In the genomic region with DNA sequence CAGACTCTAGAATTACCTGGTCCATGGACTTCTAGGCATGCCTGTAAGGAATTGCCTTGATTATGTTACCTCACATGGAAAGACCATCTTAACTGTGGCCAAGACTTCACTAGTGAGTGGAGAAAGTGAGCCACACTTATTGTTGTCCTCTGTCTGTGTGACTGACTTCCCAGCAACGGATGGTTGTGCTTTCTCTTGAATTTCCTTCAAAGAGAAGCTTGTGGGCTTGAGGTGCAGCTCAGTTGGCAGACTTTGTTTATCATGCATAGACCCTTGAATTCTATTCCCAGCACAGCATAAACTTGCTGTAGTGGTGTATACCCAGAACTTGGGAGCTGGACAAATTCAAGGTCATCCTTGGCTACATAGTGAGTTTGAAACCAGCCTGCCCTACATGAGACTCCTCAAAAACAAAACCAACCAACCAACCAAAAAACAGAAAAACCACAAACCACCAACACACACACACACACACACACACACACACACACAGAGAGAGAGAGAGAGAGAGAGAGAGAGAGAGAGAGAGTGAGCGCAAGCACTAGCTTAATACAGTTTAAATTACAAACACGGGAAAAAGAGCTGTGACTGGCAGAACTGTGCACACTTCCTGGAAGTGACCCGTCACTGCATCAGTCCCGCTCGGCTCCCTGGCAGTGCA, we compare ENCODE assay signal across 17 mouse cellular contexts. TPM values are rescaled to one million over a fixed set of nuclear protein-coding genes. Genes with fewer than 3 reads are reported as not detected.
A peak's percentile ranks its signal among the peaks of the same experiment; 100 is the strongest.
DNase-seq lines count a peak whose midpoint lies in the region; ATAC-seq lines count a peak whose summit lies in the region.
"Had no signal": no experiment of that assay in that cellular context is flagged by ENCODE, and none has a peak within 500 bp of the region (broad histone marks: within the 10 kb centered on the region; RNA-seq: fewer than 3 reads in every experiment).

No protein-coding gene starts in this region.

- no peak overlapping the region for H3K4me2 ChIP-seq in midbrain, embryonic 11.5 days
- H3K4me2 ChIP-seq in hindbrain, embryonic 14.5 days (replicated peaks): no peak overlapping the region

- H3K27me3 ChIP-seq in midbrain, embryonic 11.5 days (ENCODE audit: control insufficient read depth, insufficient read depth, low read length): no peaks in the 10 kb centered on the region
- no peaks in the 10 kb centered on the region for H3K27me3 ChIP-seq in midbrain, embryonic 10.5 days (ENCODE audit: low read depth, poor library complexity, severe bottlenecking)
- H3K27me3 ChIP-seq in hindbrain, embryonic 14.5 days (ENCODE audit: control insufficient read depth, insufficient read depth, low read length): no peaks in the 10 kb centered on the region
- H3K27me3 ChIP-seq: CH12.LX, Patski had no signal

- no peaks in the 10 kb centered on the region for H3K36me3 ChIP-seq in midbrain, embryonic 11.5 days (ENCODE audit: control insufficient read depth, insufficient read depth, low read length)
- H3K36me3 ChIP-seq in midbrain, embryonic 10.5 days: peaks cover 10% of the 10 kb centered on the region
- peaks cover 45% of the 10 kb centered on the region for H3K36me3 ChIP-seq in hindbrain, embryonic 14.5 days (replicated peaks; ENCODE audit: control insufficient read depth, insufficient read depth)

- H3K4me1 ChIP-seq in midbrain, embryonic 11.5 days (ENCODE audit: control insufficient read depth, insufficient read depth, low read length): no peaks in the 10 kb centered on the region
- H3K4me1 ChIP-seq in midbrain, embryonic 10.5 days: no peaks in the 10 kb centered on the region
- no peaks in the 10 kb centered on the region for H3K4me1 ChIP-seq in hindbrain, embryonic 14.5 days (replicated peaks; ENCODE audit: control insufficient read depth, insufficient read depth, low read length)

- WGBS in midbrain, embryonic 11.5 days: 95% methylated on average over 6 of the region's 6 CpGs
- 88% methylated on average over 6 of the region's 6 CpGs for WGBS in midbrain, embryonic 10.5 days
- WGBS in hindbrain, embryonic 14.5 days: 87% methylated on average over 6 of the region's 6 CpGs

- no peak for ATAC-seq in midbrain, embryonic 11.5 days (ENCODE audit: low FRiP score)
- peak; percentile 55 for ATAC-seq in granulocyte monocyte progenitor cell, adult 5-6 weeks (replicated peaks; ENCODE audit: poor library complexity, severe bottlenecking)
- no peak for ATAC-seq in hindbrain, embryonic 14.5 days (ENCODE audit: low FRiP score)
- ATAC-seq: forebrain, postnatal 0 days; Patski had no signal

- DNase-seq in midbrain, embryonic 11.5 days (ENCODE audit: low spot score, missing footprints): peak; percentile 56
- DNase-seq in midbrain, embryonic 10.5 days (ENCODE audit: low spot score): no peak
- peak; percentile 87 for DNase-seq in naive thymus-derived CD4-positive, alpha-beta T cell, adult 2 months (ENCODE audit: low read depth)
- peak; percentile 62 to 70 for DNase-seq in thymus, postnatal 36 days
- no peak for DNase-seq in layer of hippocampus, postnatal 14 days (ENCODE audit: low spot score in 2 of 2)
- DNase-seq in hindbrain, embryonic 14.5 days (ENCODE audit: low spot score): no peak
- DNase-seq in frontal cortex, postnatal 36 days (ENCODE audit: low spot score in 2 of 2): no peak
- DNase-seq: adrenal gland, postnatal 14 days; cerebellum, adult 11 months; forebrain, postnatal 0 days; kidney, adult 2 months; lung, postnatal 14 days; right cerebral cortex, postnatal 4 days had no signal

- no peak overlapping the region for H3K27ac ChIP-seq in midbrain, embryonic 11.5 days (ENCODE audit: low read depth, low read length)
- no peak overlapping the region for H3K27ac ChIP-seq in midbrain, embryonic 10.5 days (replicated peaks)
- no peak overlapping the region for H3K27ac ChIP-seq in hindbrain, embryonic 14.5 days
- H3K27ac ChIP-seq: heart, adult 2 months had no signal

- no peak overlapping the region for H3K9ac ChIP-seq in midbrain, embryonic 11.5 days (ENCODE audit: low read length)
- no peak overlapping the region for H3K9ac ChIP-seq in hindbrain, embryonic 14.5 days
- H3K9ac ChIP-seq: forebrain, postnatal 0 days had no signal

- no peaks in the 10 kb centered on the region for H3K9me3 ChIP-seq in midbrain, embryonic 11.5 days (ENCODE audit: control insufficient read depth, low read length)
- no peaks in the 10 kb centered on the region for H3K9me3 ChIP-seq in midbrain, embryonic 10.5 days (replicated peaks)
- no peaks in the 10 kb centered on the region for H3K9me3 ChIP-seq in hindbrain, embryonic 14.5 days (ENCODE audit: control insufficient read depth, low read length)

- H3K4me3 ChIP-seq in midbrain, embryonic 11.5 days (ENCODE audit: low read depth, low read length): no peak overlapping the region
- no peak overlapping the region for H3K4me3 ChIP-seq in midbrain, embryonic 10.5 days
- H3K4me3 ChIP-seq in hindbrain, embryonic 14.5 days (replicated peaks; ENCODE audit: low read length): no peak overlapping the region
- H3K4me3 ChIP-seq: heart, adult 2 months had no signal

RNA-seq across cellular contexts. Expression of gene Vps45, which starts 26.1 kb away (rescaled TPM):
- 24.7 and 29.5 TPM in 2 replicates for polyA plus RNA-seq in midbrain, embryonic 11.5 days (2014; fragmentation: Nextera tagmentation; extraction: Ambion mirVana)
- 28.6 and 33.3 TPM in 2 replicates for polyA plus RNA-seq in midbrain, embryonic 10.5 days (2016; fragmentation: Nextera tagmentation; extraction: Ambion mirVana)
- 16.8 and 56.2 TPM in 2 replicates for total RNA-seq in granulocyte monocyte progenitor cell, adult 5-6 weeks (2014; fragmentation: Nextera tagmentation)
- total RNA-seq in granulocyte monocyte progenitor cell, adult 5-6 weeks (2017): 13.1 and 13.6 TPM in 2 replicates
- 10 to 100 TPM; 41.1 to 47.8 TPM for total RNA-seq in layer of hippocampus, postnatal 14 days (2021)
- polyA plus RNA-seq in hindbrain, embryonic 14.5 days (2014; fragmentation: Nextera tagmentation; extraction: Ambion mirVana): 44.8 and 46.8 TPM in 2 replicates

RNA-seq across cellular contexts. Expression of gene Plekho1, which starts 36.3 kb away (rescaled TPM):
- 62.9 and 70.7 TPM in 2 replicates for polyA plus RNA-seq in midbrain, embryonic 11.5 days (2014; fragmentation: Nextera tagmentation; extraction: Ambion mirVana)
- 66.8 and 69.0 TPM in 2 replicates for polyA plus RNA-seq in midbrain, embryonic 10.5 days (2016; fragmentation: Nextera tagmentation; extraction: Ambion mirVana)
- total RNA-seq in granulocyte monocyte progenitor cell, adult 5-6 weeks (2014; fragmentation: Nextera tagmentation): 45.7 and 59.7 TPM in 2 replicates
- 30.2 and 31.3 TPM in 2 replicates for total RNA-seq in granulocyte monocyte progenitor cell, adult 5-6 weeks (2017)
- 10 to 100 TPM; 43.7 to 44.5 TPM for total RNA-seq in layer of hippocampus, postnatal 14 days (2021)
- 47.1 and 49.0 TPM in 2 replicates for polyA plus RNA-seq in hindbrain, embryonic 14.5 days (2014; fragmentation: Nextera tagmentation; extraction: Ambion mirVana)

Comparison
In these comparisons a context has a peak if more than half of its experiments do, and no peak if none do; other contexts are left out.
1. DNase-seq: peak in midbrain, embryonic 11.5 days (single experiment), naive thymus-derived CD4-positive, alpha-beta T cell, adult 2 months (single experiment) and thymus, postnatal 36 days (2 of 2); none in midbrain, embryonic 10.5 days (single experiment), layer of hippocampus, postnatal 14 days (0 of 2), hindbrain, embryonic 14.5 days (single experiment) and frontal cortex, postnatal 36 days (0 of 2).